Mouse (Mus musculus) stomach, postnatal 0 days (tissue): ENCODE measurements at regions not wholly inside any gene's neighbourhood (a gene's known extent, or its start where the extent isn't known, plus 50 kb on each side); places are given as distances from the start of the nearest gene placed in this dataset.
"Not testable (repeated sequence)": the region's sequence is repeated elsewhere in the genome, so short reads cannot be mapped to it uniquely, and the experiment has no call there.

ENCODE experiments used
- CTCF ChIP-seq: IDR thresholded peaks from 2 replicates; pipeline ENCODE4 v1.5.1; 2016; ENCODE audit warnings: antibody characterized with exemption, low read depth, mild to moderate bottlenecking, moderate library complexity
- EP300 ChIP-seq: optimal IDR thresholded peaks from 2 replicates; pipeline ENCODE3; 2016; ENCODE audit warnings: antibody characterized with exemption

DNA sequence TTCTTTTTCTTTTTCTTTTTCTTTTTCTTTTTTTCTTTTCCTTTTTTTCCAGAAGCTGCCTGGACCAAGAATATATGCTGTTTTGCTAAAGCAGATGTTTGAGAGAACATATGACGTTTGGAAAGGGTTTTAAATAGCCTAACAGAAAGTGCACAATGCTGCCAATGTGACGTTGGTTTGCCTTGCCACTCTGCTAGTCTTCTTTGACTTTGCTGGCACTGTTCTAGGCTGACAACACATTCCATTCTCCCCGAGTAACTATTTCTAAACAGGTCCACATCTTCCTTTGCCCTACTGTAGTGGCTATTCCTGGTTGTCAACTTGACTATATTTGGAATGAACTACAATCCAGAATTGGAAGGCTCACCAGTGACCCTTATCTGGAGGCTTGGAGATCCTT lies 1958.4 kb upstream of the Aga start:
- not testable (repeated sequence) for TF ChIP-seq EP300, CTCF
